Mouse (Mus musculus): Measurements from ENCODE around the gene Pum3. TPM values are rescaled to one million over a fixed set of nuclear protein-coding genes. Genes with fewer than 3 reads are reported as not detected.

The Pum3 gene
- polyA plus RNA-seq, 1 experiment, result 25.4 TPM

DNA sequence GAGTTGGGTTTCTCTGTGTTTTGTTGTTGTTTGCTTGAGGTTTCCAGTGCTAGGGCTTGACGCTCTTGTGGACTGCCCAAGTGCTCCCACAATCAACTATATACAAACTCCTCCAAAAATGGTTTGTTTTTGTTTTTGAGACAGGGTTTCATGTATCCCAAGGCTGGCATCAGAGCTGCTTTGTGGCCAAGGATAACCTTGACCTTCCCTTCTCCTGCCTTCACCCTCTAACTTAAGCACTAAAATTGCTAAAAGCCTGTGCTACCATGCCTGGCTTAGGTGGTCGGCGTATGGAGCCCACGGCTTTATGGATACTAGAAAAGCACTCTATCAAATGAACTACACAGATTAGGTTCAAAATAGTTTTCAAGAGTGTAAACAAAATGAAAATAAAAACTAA, 20.4 kb downstream of the Pum3 start:
- no peak for TF ChIP-seq GATA1 (IDR thresholded peaks at IDR 0.05; ENCODE audit: low read length)

- TF ChIP-seq GATA1 (IDR thresholded peaks at IDR 0.05; ENCODE audit: low read length), result no peak
These were observed 31.8 kb downstream of the Pum3 start for GRCm38 (mm10) chr19:27397797-27398196.

DNA sequence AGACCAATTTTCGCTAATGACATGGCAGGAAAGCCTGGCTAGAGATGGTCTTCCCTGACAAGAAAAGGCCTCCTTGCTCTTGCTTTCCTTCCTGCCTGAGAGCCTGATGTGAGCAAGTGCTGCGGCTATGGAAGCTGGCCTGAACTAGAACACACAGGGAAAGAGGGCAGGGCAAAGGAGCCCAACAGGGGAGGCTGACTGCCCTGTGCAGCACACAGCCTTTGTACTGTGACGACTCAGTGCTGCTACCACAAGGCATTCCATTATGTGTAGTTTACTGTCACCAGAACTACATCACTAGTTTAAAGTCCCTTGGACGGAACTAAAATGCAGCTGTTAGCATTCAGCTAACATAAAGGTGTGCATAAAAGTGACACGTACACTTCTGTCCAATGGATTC, 32.4 kb downstream of the Pum3 start:
- no peak for TF ChIP-seq GATA1 (IDR thresholded peaks at IDR 0.05; ENCODE audit: low read length)

DNA sequence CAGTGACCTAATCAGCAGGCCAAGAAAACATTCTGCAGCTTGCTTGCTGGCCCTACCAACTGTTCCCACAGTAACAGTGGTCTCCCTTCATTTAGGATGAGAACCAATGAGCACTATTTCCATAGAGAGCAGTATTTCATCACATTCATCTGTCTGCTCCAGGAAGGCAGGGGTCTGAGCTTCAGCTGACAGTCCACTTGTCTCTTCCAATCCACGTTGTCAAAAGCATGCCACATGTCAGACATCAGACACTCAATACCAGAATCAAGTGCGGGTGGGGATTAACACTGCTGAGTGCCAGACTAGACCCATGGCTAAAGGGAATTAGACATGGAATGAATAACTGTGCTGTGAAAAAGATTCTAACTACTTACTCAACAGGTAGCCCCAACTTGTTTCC, 32.9 kb downstream of the Pum3 start:
- TF ChIP-seq GATA1 (IDR thresholded peaks at IDR 0.05; ENCODE audit: low read length), result no peak

DNA sequence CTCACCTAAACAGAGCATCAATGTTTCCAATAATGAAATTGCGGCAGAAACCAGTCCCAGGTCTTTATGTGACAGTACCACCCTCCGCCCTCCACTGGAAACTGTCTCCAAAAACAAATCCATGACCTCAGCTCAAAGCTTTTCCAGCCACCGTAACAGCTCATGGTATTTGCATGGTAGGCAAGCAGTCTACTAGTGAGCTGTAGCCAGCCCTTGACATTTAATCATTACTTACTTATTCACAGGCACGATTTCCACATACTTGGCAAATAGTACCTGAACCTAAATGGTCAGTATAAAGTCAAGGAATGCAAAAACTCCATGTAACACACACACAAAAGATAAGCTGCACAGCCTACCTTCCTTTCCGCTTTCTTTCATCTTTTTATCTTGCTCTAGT, 33.7 kb downstream of the Pum3 start:
- no peak for TF ChIP-seq GATA1 (IDR thresholded peaks at IDR 0.05; ENCODE audit: low read length)

GRCm38 (mm10) chr19:27395481-27395880, 34.1 kb downstream of the Pum3 start:
- TF ChIP-seq GATA1 (IDR thresholded peaks at IDR 0.05; ENCODE audit: low read length), result no peak

DNA sequence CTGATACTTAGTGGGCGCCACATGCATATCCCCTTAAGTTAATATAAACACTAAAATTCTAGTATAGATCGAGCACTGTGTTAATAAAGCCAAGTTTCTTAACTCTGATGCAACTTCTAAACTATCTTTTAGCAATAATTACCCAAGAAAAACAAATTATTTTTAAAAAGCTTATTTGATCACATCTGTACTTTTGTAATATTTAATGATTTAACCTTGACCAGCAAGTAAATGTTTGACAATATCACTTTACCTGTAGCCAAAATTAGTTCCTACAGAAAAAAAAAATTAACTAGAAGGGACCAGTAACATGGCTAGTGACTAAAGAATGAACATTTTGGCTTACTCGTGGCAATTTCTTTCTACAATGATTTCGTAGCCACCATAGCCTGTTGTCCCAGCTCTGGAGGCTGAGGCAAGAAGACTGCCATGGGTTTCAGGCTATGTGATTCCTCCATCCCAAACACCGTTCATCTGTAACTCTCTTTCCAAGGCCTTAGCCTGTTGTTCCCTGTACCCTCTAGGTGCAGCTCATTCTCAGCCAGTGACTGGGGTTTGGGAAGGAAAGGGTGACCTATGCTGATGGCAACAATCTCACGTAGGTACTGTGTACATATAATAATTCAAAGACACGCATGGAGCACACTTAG, 35.2 kb downstream of the Pum3 start:
- TF ChIP-seq GATA1 (IDR thresholded peaks at IDR 0.05; ENCODE audit: low read length), result no peak

GRCm38 (mm10) chr19:27392431-27392830, 37.2 kb downstream of the Pum3 start:
- no peak for TF ChIP-seq GATA1 (IDR thresholded peaks at IDR 0.05; ENCODE audit: low read length)

DNA sequence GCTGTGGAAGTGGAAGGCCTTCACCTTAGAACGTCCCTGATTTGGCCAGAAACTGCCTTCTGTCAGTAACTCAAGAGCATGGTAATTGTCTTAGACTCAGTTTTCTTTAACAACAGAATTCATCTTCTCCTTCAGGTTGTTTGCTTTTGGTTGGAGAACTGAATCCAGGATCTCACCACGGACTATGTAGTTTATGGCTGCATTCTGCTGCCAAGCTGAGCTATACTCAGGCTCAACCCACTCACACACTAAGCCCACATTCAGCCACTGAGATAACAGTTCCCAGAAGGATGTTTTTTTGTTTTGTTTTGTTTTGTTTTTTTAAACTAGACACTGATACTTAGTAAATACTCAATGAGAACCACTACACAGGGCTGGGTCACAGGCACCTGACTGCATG, 38.3 kb downstream of the Pum3 start:
- no peak for TF ChIP-seq GATA1 (IDR thresholded peaks at IDR 0.05; ENCODE audit: low read length)

DNA sequence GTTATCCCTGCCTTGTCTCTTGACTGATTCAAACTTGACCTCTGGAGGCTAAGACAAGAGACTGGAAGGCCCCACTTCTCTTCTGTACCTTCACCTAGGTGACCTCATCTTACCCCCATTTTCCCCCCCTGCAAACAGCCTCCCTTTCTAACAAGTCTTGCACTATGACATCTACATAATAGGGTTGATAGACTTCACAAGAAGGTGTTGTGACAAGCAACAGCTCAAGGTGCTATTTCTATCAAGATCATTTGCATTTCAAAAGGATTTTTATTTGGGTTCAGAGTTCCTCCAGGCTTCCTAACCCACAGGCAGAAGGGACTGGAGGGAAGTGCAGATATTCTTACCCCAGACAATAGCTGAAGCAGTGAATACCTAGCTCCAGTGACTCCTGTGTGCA, 44.3 kb downstream of the Pum3 start:
- TF ChIP-seq GATA1 (IDR thresholded peaks at IDR 0.05; ENCODE audit: low read length), result no peak

GRCm38 (mm10) chr19:27383266-27383665, 46.4 kb downstream of the Pum3 start:
- TF ChIP-seq GATA1 (IDR thresholded peaks at IDR 0.05; ENCODE audit: low read length), result no peak

DNA sequence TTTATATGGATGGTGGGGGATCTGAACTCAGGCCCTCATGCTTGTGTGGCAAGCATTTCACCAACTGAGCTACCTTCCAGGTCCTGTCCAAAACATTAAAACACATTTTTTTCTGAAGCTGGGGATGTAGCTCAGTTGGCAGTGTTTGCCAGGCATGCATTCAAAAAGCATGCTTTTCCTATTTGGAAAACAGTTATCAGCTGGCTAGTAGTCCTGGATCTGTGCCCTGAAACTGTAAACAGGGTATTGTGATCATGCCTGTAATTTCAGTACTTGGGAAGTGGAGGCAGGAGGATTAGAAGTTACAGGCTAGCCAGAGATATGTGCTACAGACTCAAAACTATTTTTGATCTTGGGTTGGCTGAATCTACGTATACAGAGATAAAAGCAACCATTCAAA, 47.5 kb downstream of the Pum3 start:
- TF ChIP-seq GATA1 (IDR thresholded peaks at IDR 0.05; ENCODE audit: low read length), result no peak

- no peak for TF ChIP-seq GATA1 (IDR thresholded peaks at IDR 0.05; ENCODE audit: low read length)
These were observed 49.8 kb downstream of the Pum3 start for GRCm38 (mm10) chr19:27379712-27380401.

- no peak for TF ChIP-seq GATA1 (IDR thresholded peaks at IDR 0.05; ENCODE audit: low read length)
These were observed 58.8 kb downstream of the Pum3 start for GRCm38 (mm10) chr19:27370784-27371183.

DNA sequence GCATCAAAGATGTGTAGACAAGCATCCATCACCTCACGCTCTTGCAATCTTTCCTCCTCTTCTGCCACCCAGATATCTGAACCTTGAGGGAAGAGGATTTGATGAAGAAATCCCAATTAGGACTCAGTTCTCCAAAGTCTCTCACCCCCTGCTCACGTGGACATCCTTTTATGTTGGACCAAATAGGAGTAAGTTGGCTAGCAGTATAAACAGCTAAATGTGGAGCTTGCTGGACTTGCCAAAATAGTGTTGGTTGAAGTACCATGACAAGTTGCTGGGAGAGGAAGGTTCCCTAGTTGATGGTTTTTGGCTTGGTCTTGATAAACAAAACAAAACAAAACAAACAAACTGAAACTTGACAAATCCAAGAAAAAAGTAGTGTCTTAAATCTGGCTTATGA, 59.5 kb downstream of the Pum3 start:
- TF ChIP-seq GATA1 (IDR thresholded peaks at IDR 0.05; ENCODE audit: low read length), result no peak

DNA sequence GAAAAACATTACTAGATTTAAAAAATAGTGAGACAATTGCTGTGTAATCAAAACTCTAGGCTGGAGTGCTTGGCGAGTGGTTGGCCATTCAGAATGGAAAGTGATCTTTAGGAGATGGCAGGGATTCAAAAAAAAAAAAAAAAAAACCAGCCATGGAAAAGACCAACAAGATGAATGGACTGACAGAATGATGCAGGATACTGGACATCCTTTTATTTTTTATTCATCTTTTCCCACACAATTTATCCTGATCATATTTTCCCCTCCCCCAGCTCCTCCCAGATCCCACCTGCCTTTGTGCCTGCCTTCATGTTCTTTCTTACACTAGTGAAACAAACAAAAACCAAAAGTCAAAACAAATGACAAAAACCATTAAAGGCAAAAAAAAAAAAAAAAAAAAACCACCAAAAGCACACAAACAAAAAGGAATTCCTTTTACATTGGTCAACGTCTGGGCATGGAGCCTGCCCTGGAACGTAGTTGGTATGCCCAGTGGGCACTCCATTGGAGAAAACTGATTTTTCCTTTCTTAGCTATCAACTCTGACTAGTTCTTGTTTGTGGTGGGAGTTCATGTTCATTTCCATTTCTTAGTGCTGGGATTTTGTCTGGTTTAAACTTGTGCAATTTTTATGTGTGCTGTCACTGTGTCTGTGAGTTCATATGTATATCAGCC, 60.0 kb downstream of the Pum3 start:
- TF ChIP-seq GATA1 (IDR thresholded peaks at IDR 0.05; ENCODE audit: low read length), result no peak

Measured in G1E-ER4 (cell line).